15 mouse cellular contexts compared by ENCODE assay signal in the genomic region with DNA sequence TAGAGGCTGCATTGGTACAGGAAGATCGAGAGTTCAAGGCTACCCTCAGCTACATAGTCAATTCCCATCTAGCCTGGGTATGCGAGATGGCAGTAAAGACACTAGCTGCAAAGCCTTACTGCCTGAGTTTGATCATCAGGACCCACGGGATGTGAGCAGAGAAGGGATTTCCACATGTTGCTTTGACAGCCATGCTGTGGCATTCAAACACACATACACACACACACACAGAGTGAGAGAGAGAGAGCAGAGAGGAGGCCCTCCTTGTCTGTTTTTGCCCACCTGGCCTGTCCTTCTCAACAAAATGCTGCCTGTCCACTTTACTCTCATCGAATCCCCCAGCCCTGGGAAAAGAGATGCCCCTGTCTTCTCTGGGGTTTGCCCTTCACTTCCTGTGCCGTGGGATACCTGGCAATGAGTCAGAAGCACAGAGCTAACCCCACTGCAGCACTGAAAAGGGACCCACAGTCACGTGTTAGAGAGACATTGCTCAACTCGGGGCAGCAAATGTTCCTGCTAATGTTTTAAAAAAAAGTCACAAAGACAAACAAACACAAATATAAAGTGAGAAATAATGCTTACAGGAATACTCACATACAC. TPM values are rescaled to one million over a fixed set of nuclear protein-coding genes. Genes with fewer than 3 reads are reported as not detected.
DNase-seq lines count a peak whose midpoint lies in the region; TF ChIP-seq lines count a peak whose summit lies in the region.
"Had no signal": no experiment of that assay in that cellular context is flagged by ENCODE, and none has a peak within 500 bp of the region (broad histone marks: within the 10 kb centered on the region; RNA-seq: fewer than 3 reads in every experiment).

No protein-coding gene starts in this region.

- intact Hi-C loops in heart, postnatal 25 days (cut with DNase I): no loop called here
- intact Hi-C loops in left cerebral cortex, postnatal 4 days (cut with DNase I): no loop called here

- H3K4me3 ChIP-seq in lung, adult 2 months (replicated peaks; ENCODE audit: extremely low read depth, low read depth, low read length): no peak overlapping the region
- no peak overlapping the region; the same call in 1 of the 2 replicates for H3K4me3 ChIP-seq in thymus, adult 2 months (ENCODE audit: control insufficient read depth, insufficient read depth, low read length)
- H3K4me3 ChIP-seq: forebrain, embryonic 10.5 days had no signal

- no peaks in the 10 kb centered on the region for H3K27me3 ChIP-seq in thymus, adult 2 months (ENCODE audit: control insufficient read depth, insufficient read depth, low read length)

- H3K36me3 ChIP-seq in thymus, adult 2 months (ENCODE audit: control insufficient read depth, insufficient read depth, low read length): peaks cover 41% of the 10 kb centered on the region
- H3K36me3 ChIP-seq: forebrain, embryonic 10.5 days had no signal

- peak; percentile 48 to 53 for DNase-seq in heart, adult 18-20 months
- DNase-seq in heart, postnatal 25 days (ENCODE audit: low spot score): no peak
- peak; percentile 30 for DNase-seq in T-cell, adult 2 months (ENCODE audit: low spot score)
- peak; percentile 42 for DNase-seq in lung, adult 2 months
- DNase-seq in thymus, adult 2 months: peak; percentile 55
- DNase-seq in layer of hippocampus, adult 8-10 months (ENCODE audit: low spot score in 2 of 2): no peak
- no peak for DNase-seq in adrenal gland, postnatal 14 days
- DNase-seq in left cerebral cortex, postnatal 4 days: no peak
- DNase-seq: cerebellum, adult 2 months; embryo, embryonic 11 days; gastrocnemius, postnatal 10 days; kidney, postnatal 4 days; spleen, adult 18-20 months had no signal

- no peak for TF ChIP-seq POLR2A in lung, adult 2 months (IDR thresholded peaks at IDR 0.05; ENCODE audit: borderline replicate concordance, extremely low read depth, low read depth, low read length)
- 0 out of 2 replicates have a peak, but pooled peaks have one; percentile 2 for TF ChIP-seq POLR2A in thymus, adult 2 months (IDR thresholded peaks at IDR 0.05; ENCODE audit: control insufficient read depth, extremely low read depth, insufficient read depth, low read length, poor library complexity)

- TF ChIP-seq CTCF in lung, adult 2 months (IDR thresholded peaks at IDR 0.05; ENCODE audit: insufficient read depth, low read length): no peak
- TF ChIP-seq CTCF in thymus, adult 2 months (IDR thresholded peaks at IDR 0.05; ENCODE audit: borderline replicate concordance, control insufficient read depth, extremely low read depth, insufficient read depth, low read length, poor library complexity): no peak

- H3K27ac ChIP-seq in thymus, adult 2 months (ENCODE audit: control insufficient read depth, insufficient read depth, low read length): peak overlapping the region; percentile 82
- H3K27ac ChIP-seq: forebrain, embryonic 10.5 days; macrophage had no signal

- H3K4me1 ChIP-seq in lung, adult 2 months (ENCODE audit: control insufficient read depth, insufficient read depth, low read length): peaks cover 11% of the 10 kb centered on the region
- H3K4me1 ChIP-seq in thymus, adult 2 months (replicated peaks; ENCODE audit: control insufficient read depth, insufficient read depth, low read length): peaks cover 67% of the 10 kb centered on the region

- WGBS in lung, adult 2 months: 47% methylated on average over 7 of the region's 7 CpGs
- WGBS in thymus, adult 2 months: 13% methylated on average over 7 of the region's 7 CpGs

RNA-seq across cellular contexts. Expression of gene Ccnd3, which starts 38.3 kb away (rescaled TPM):
- 10 to 100 TPM; 83.3 to 87.1 TPM for total RNA-seq in heart, adult 18-20 months (2021)
- total RNA-seq in heart, postnatal 25 days (2021): 10 to 100 TPM; 75.6 to 87.9 TPM
- 202 and 229 TPM in 2 replicates for polyA plus RNA-seq in lung, adult 2 months (2012; rRNA removed)
- 1,622 and 2,069 TPM in 2 replicates for polyA plus RNA-seq in thymus, adult 2 months (2012; rRNA removed)
- total RNA-seq in layer of hippocampus, adult 8-10 months (2022): 10 to 100 TPM; 38.4 to 45.2 (median 38.8) TPM
- 228 and 248 TPM in 2 replicates for total RNA-seq in adrenal gland, postnatal 14 days (2021)
- 10 to 100 TPM; 30.1 to 36.2 TPM for total RNA-seq in left cerebral cortex, postnatal 4 days (2021)

RNA-seq across cellular contexts. Expression of gene Taf8, which starts 41.1 kb away (rescaled TPM):
- 10 to 100 TPM; 10.2 to 10.4 TPM for total RNA-seq in heart, adult 18-20 months (2021)
- total RNA-seq in heart, postnatal 25 days (2021): 10 to 100 TPM in 1 of 2 experiments, 1 to 10 TPM in 1; 10.0 to 11.4 TPM
- polyA plus RNA-seq in lung, adult 2 months (2012; rRNA removed): 25.7 and 32.2 TPM in 2 replicates
- polyA plus RNA-seq in thymus, adult 2 months (2012; rRNA removed): 68.2 and 74.3 TPM in 2 replicates
- total RNA-seq in layer of hippocampus, adult 8-10 months (2022): 10 to 100 TPM; 18.4 to 25.0 (median 23.4) TPM
- total RNA-seq in adrenal gland, postnatal 14 days (2021): 22.9 and 23.9 TPM in 2 replicates
- 10 to 100 TPM; 12.7 to 15.5 TPM for total RNA-seq in left cerebral cortex, postnatal 4 days (2021)

Comparison
In these comparisons a context has a peak if more than half of its experiments do, and no peak if none do; other contexts are left out.
1. DNase-seq: peak in heart, adult 18-20 months (2 of 2), T-cell, adult 2 months (single experiment), lung, adult 2 months (single experiment) and thymus, adult 2 months (single experiment); none in heart, postnatal 25 days (single experiment), layer of hippocampus, adult 8-10 months (0 of 2), adrenal gland, postnatal 14 days (single experiment) and left cerebral cortex, postnatal 4 days (single experiment).